Mouse (Mus musculus) spleen, adult 18-20 months (tissue): ENCODE data around the gene Trappc12.
A peak's percentile ranks its signal among the peaks of the same experiment; 100 is the strongest.

Source experiments
- DNase-seq, 2 experiments: peaks; one replicate each; pipeline ENCODE4 v3.0.0; 2022; ENCODE audit warnings: mixed read lengths in 2 of 2

The Trappc12 gene

GRCm38 (mm10) chr12:28685771-28686170, 64.5 kb downstream of the Trappc12 start:
- no peak for DNase-seq

GRCm38 (mm10) chr12:28684674-28685073, 65.6 kb downstream of the Trappc12 start:
- DNase-seq = no peak

GRCm38 (mm10) chr12:28675925-28676209, 74.4 kb downstream of the Trappc12 start:
- no peak for DNase-seq

- peak; percentile 68 to 83 for DNase-seq
Observed at GRCm38 (mm10) chr12:28675121-28675924, 74.9 kb downstream of the Trappc12 start, which contains the start of gene Adi1. Gene Adi1, plus strand, starts transcription at chr12:28675231.

- no peak for DNase-seq
Observed at GRCm38 (mm10) chr12:28674038-28674720, 76.1 kb downstream of the Trappc12 start.

- no peak for DNase-seq
Observed at GRCm38 (mm10) chr12:28667287-28667686, 83.0 kb downstream of the Trappc12 start.

- no peak for DNase-seq
Observed at GRCm38 (mm10) chr12:28666734-28667133, 83.5 kb downstream of the Trappc12 start.

GRCm38 (mm10) chr12:28662628-28663027, 87.6 kb downstream of the Trappc12 start:
- no peak for DNase-seq

GRCm38 (mm10) chr12:28649141-28650110, 100.8 kb downstream of the Trappc12 start, which contains the start of gene Rnaseh1:
Gene Rnaseh1, plus strand, starts transcription at chr12:28649602.
- peak; percentile 78 to 91 for DNase-seq
